8 mouse cellular contexts compared by ENCODE assay signal in genomic region chr11:84522577-84523320, GRCm38 (mm10). TPM values are rescaled to one million over a fixed set of nuclear protein-coding genes. Genes with fewer than 3 reads are reported as not detected.
DNase-seq lines count a peak whose midpoint lies in the region; ATAC-seq and TF ChIP-seq lines count a peak whose summit lies in the region.

No protein-coding gene starts in this region.

- no peak overlapping the region for H3K9ac ChIP-seq in heart, embryonic 12.5 days
- H3K9ac ChIP-seq in kidney, embryonic 14.5 days (ENCODE audit: low read depth, low read length), result peak overlapping the region; percentile 78
- no peak overlapping the region for H3K9ac ChIP-seq in lung, postnatal 0 days (replicated peaks; ENCODE audit: low read depth)

- no peaks in the 10 kb centered on the region for H3K36me3 ChIP-seq in embryonic facial prominence, embryonic 10.5 days (replicated peaks)
- no peaks in the 10 kb centered on the region for H3K36me3 ChIP-seq in heart, embryonic 12.5 days
- H3K36me3 ChIP-seq in kidney, embryonic 14.5 days (ENCODE audit: control insufficient read depth, insufficient read depth, low read length), result peaks cover 7% of the 10 kb centered on the region; the same call in 1 of the 2 replicates
- H3K36me3 ChIP-seq in lung, postnatal 0 days (ENCODE audit: insufficient read depth, low read length), result no peaks in the 10 kb centered on the region

- peak overlapping the region; percentile 56 for H3K4me2 ChIP-seq in heart, embryonic 12.5 days
- H3K4me2 ChIP-seq in kidney, embryonic 14.5 days (replicated peaks; ENCODE audit: low read depth, low read length), result peak overlapping the region; percentile 69
- peak overlapping the region; percentile 54 for H3K4me2 ChIP-seq in lung, postnatal 0 days (replicated peaks; ENCODE audit: low read depth, low read length)

- H3K9me3 ChIP-seq in embryonic facial prominence, embryonic 10.5 days, result no peaks in the 10 kb centered on the region
- no peaks in the 10 kb centered on the region for H3K9me3 ChIP-seq in heart, embryonic 12.5 days (replicated peaks)
- no peaks in the 10 kb centered on the region for H3K9me3 ChIP-seq in kidney, embryonic 14.5 days (ENCODE audit: control insufficient read depth, low read length)
- H3K9me3 ChIP-seq in lung, postnatal 0 days (ENCODE audit: low read length), result no peaks in the 10 kb centered on the region

- DNase-seq in cerebellum, adult 11 months, result peak; percentile 87
- DNase-seq in embryonic facial prominence, embryonic 10.5 days (ENCODE audit: low spot score), result peak; percentile 61
- DNase-seq in lung, postnatal 0 days (ENCODE audit: low spot score), result peak; percentile 89
- DNase-seq in ovary, postnatal 36 days (ENCODE audit: low spot score), result peak; percentile 78
- no peak for DNase-seq in frontal cortex, postnatal 10 days (ENCODE audit: low spot score in 2 of 2)

- no peak; the same call in 1 of the 2 replicates for ATAC-seq in cerebellum, adult (ENCODE audit: insufficient number of reproducible peaks, low FRiP score, low TSS enrichment)
- no peak for ATAC-seq in heart, embryonic 12.5 days (ENCODE audit: insufficient number of reproducible peaks, low FRiP score)
- ATAC-seq in kidney, embryonic 14.5 days (ENCODE audit: low FRiP score, low TSS enrichment), result no peak
- ATAC-seq in lung, postnatal 0 days, result peak; percentile 89

- WGBS in embryonic facial prominence, embryonic 10.5 days, result 1% methylated on average over 40 of the region's 40 CpGs
- under 1% methylated on average over 40 of the region's 40 CpGs for WGBS in heart, embryonic 12.5 days
- under 1% methylated on average over 40 of the region's 40 CpGs for WGBS in kidney, embryonic 14.5 days
- 1% methylated on average over 40 of the region's 40 CpGs for WGBS in lung, postnatal 0 days

- H3K4me3 ChIP-seq in embryonic facial prominence, embryonic 10.5 days, result peak overlapping the region; percentile 66
- H3K4me3 ChIP-seq in heart, embryonic 12.5 days, result peak overlapping the region; percentile 29
- peak overlapping the region; percentile 56 for H3K4me3 ChIP-seq in kidney, embryonic 14.5 days (ENCODE audit: low read length)
- H3K4me3 ChIP-seq in lung, postnatal 0 days (ENCODE audit: low read depth, low read length), result peak overlapping the region; percentile 31

- no peak overlapping the region for H3K27ac ChIP-seq in embryonic facial prominence, embryonic 10.5 days (replicated peaks)
- H3K27ac ChIP-seq in heart, embryonic 12.5 days (ENCODE audit: poor library complexity, severe bottlenecking), result no peak overlapping the region
- no peak overlapping the region; the same call in 1 of the 2 replicates for H3K27ac ChIP-seq in kidney, embryonic 14.5 days (ENCODE audit: low read depth, low read length)
- no peak overlapping the region for H3K27ac ChIP-seq in lung, postnatal 0 days (ENCODE audit: low read length)

- peaks cover 40% of the 10 kb centered on the region for H3K4me1 ChIP-seq in embryonic facial prominence, embryonic 10.5 days
- H3K4me1 ChIP-seq in heart, embryonic 12.5 days (replicated peaks), result peaks cover 39% of the 10 kb centered on the region
- peaks cover 2% of the 10 kb centered on the region; the same call in 1 of the 2 replicates for H3K4me1 ChIP-seq in kidney, embryonic 14.5 days (ENCODE audit: control insufficient read depth, insufficient read depth, low read length)
- peaks cover 29% of the 10 kb centered on the region; the same call in 1 of the 2 replicates for H3K4me1 ChIP-seq in lung, postnatal 0 days (ENCODE audit: insufficient read depth, low read depth, low read length)

- peaks cover 100% of the 10 kb centered on the region for H3K27me3 ChIP-seq in embryonic facial prominence, embryonic 10.5 days (replicated peaks; ENCODE audit: low read depth, poor library complexity, severe bottlenecking)
- peaks cover 97% of the 10 kb centered on the region for H3K27me3 ChIP-seq in heart, embryonic 12.5 days (replicated peaks)
- H3K27me3 ChIP-seq in kidney, embryonic 14.5 days (ENCODE audit: control insufficient read depth, insufficient read depth, low read length), result peaks cover 91% of the 10 kb centered on the region
- peaks cover 95% of the 10 kb centered on the region for H3K27me3 ChIP-seq in lung, postnatal 0 days (replicated peaks; ENCODE audit: insufficient read depth, low read length)

- TF ChIP-seq CTCF in lung, postnatal 0 days (IDR thresholded peaks at IDR 0.05), result no peak

- no peak for TF ChIP-seq EP300 in lung, postnatal 0 days (IDR thresholded peaks at IDR 0.05)

RNA-seq across cellular contexts. Expression of gene Lhx1, which starts 2.6 kb away (rescaled TPM):
- 1.4 and 2.4 TPM in 2 replicates for polyA plus RNA-seq in embryonic facial prominence, embryonic 10.5 days (2016; fragmentation: Nextera tagmentation; extraction: Ambion mirVana)
- 0.05 TPM in 2 replicates for polyA plus RNA-seq in heart, embryonic 12.5 days (2016; fragmentation: Nextera tagmentation; extraction: Ambion mirVana)
- polyA plus RNA-seq in kidney, embryonic 14.5 days (2014; fragmentation: Nextera tagmentation; extraction: Ambion mirVana), result 40.0 and 41.0 TPM in 2 replicates
- polyA plus RNA-seq in lung, postnatal 0 days (2015; fragmentation: Nextera tagmentation; extraction: Ambion mirVana), result 0.26 TPM in 2 replicates

RNA-seq across cellular contexts. Expression of gene Aatf, which starts 9.4 kb away (rescaled TPM):
- 57.9 and 58.3 TPM in 2 replicates for polyA plus RNA-seq in embryonic facial prominence, embryonic 10.5 days (2016; fragmentation: Nextera tagmentation; extraction: Ambion mirVana)
- 28.6 and 29.4 TPM in 2 replicates for polyA plus RNA-seq in heart, embryonic 12.5 days (2016; fragmentation: Nextera tagmentation; extraction: Ambion mirVana)
- 49.5 and 60.6 TPM in 2 replicates for polyA plus RNA-seq in kidney, embryonic 14.5 days (2014; fragmentation: Nextera tagmentation; extraction: Ambion mirVana)
- 19.4 and 20.9 TPM in 2 replicates for polyA plus RNA-seq in lung, postnatal 0 days (2015; fragmentation: Nextera tagmentation; extraction: Ambion mirVana)

Comparison
In these comparisons a context has a peak if more than half of its experiments do, and no peak if none do; other contexts are left out.
1. DNase-seq: peak in cerebellum, adult 11 months (single experiment), embryonic facial prominence, embryonic 10.5 days (single experiment), lung, postnatal 0 days (single experiment) and ovary, postnatal 36 days (single experiment); none in frontal cortex, postnatal 10 days (0 of 2).
2. RNA of gene Lhx1, which starts 2.6 kb away (polyA plus RNA-seq): 40.0 to 41.0 TPM in kidney, embryonic 14.5 days; 1.4 to 2.4 TPM in embryonic facial prominence, embryonic 10.5 days, 0.26 TPM in lung, postnatal 0 days and 0.05 TPM in heart, embryonic 12.5 days; every median in the first group is over 10 times any median in the second.
3. Peak in every context shown above with its lines, with median percentiles within 50 percentile points of each other: H3K4me3 ChIP-seq and H3K4me2 ChIP-seq.